Mouse (Mus musculus) megakaryocyte, embryonic 14.5 days (primary cell): ENCODE results near the gene E330017A01Rik.

Experiments used
- FLI1 ChIP-seq: IDR thresholded peaks from 2 replicates; pipeline ENCODE4 v1.6.1; 2012; ENCODE audit warnings: low read length, inconsistent platforms, mixed read lengths
- GATA1 ChIP-seq: IDR thresholded peaks from 3 replicates; pipeline ENCODE4 v1.6.1; 2012; ENCODE audit warnings: mixed read lengths, low read length, inconsistent platforms, borderline replicate concordance

- TF ChIP-seq GATA1, result no peak
- no peak for TF ChIP-seq FLI1
These were observed 32.1 kb upstream of the E330017A01Rik start for GRCm38 (mm10) chr16:58670643-58671042.
